Mouse (Mus musculus) liver, embryonic 13.5 days (tissue): ENCODE results near the gene Tspan1. TPM values are rescaled to one million over a fixed set of nuclear protein-coding genes. Genes with fewer than 3 reads are reported as not detected.
A peak's percentile ranks its signal among the peaks of the same experiment; 100 is the strongest.

Experiments used
- ATAC-seq: fragments of 200-750 bp; cut with Nextera tagmentation; 2 replicates; pipeline ENCODE4 v1.8.0; 2017; ENCODE audit warnings: low read depth, mild to moderate bottlenecking, moderate number of reproducible peaks, moderate library complexity
- DNase-seq: peaks from one replicate; pipeline ENCODE4 v3.0.0; 2022
- H3K27ac ChIP-seq: fragments of 300-500 bp; sonication (generic); 2 replicates; pipeline ENCODE4 v1.5.1; 2015; ENCODE audit warnings: moderate library complexity, mild to moderate bottlenecking, inconsistent platforms
- H3K27me3 ChIP-seq: fragments of 300-500 bp; sonication (generic); 2 replicates; pipeline ENCODE4 v1.6.1; 2015; ENCODE audit warnings: mild to moderate bottlenecking, inconsistent platforms
- H3K36me3 ChIP-seq: fragments of 300-500 bp; sonication (generic); 2 replicates; pipeline ENCODE4 v1.6.1; 2015; ENCODE audit warnings: mild to moderate bottlenecking, inconsistent platforms
- H3K4me1 ChIP-seq: fragments of 300-500 bp; sonication (generic); replicated peaks from 2 replicates; pipeline ENCODE4 v1.6.1; 2015; ENCODE audit warnings: inconsistent platforms
- H3K4me2 ChIP-seq: fragments of 300-500 bp; sonication (generic); 2 replicates; pipeline ENCODE4 v1.6.1; 2015; ENCODE audit warnings: inconsistent platforms, mild to moderate bottlenecking, moderate library complexity
- H3K4me3 ChIP-seq: fragments of 300-500 bp; sonication (generic); replicated peaks from 2 replicates; pipeline ENCODE4 v1.5.1; 2015; ENCODE audit warnings: mild to moderate bottlenecking, inconsistent platforms
- H3K9ac ChIP-seq: fragments of 300-500 bp; sonication (generic); 2 replicates; pipeline ENCODE4 v1.6.1; 2015; ENCODE audit warnings: mild to moderate bottlenecking, inconsistent platforms
- H3K9me3 ChIP-seq: fragments of 300-500 bp; sonication (generic); replicated peaks from 2 replicates; pipeline ENCODE4 v1.6.1; 2016; ENCODE audit warnings: inconsistent platforms
- WGBS: fragments of 180-500 bp; shearing (Covaris S2); methylation state at CpG from one replicate; pipeline ENCODE4 v1.1.7; 2015; ENCODE audit not compliant: insufficient replicate concordance; 5-methylcytosine and 5-hydroxymethylcytosine counted together
- polyA plus RNA-seq: library from polyadenylated mRNA; unstranded; fragments of >200 nt; fragmentation: Nextera tagmentation; extraction: Ambion mirVana; gene quantifications from 2 replicates; pipeline ENCODE4 v1.2.1, GENCODE M21; 2015

Gene Tspan1
- polyA plus RNA-seq, 1 experiment from 2014 or later = not detected

- Histone ChIP-seq H3K9ac (no peak overlapping the region), H3K4me1 (0 out of 2 replicates have a peak, but pooled peaks cover 4% of the 10 kb centered on the region), H3K36me3 (no peaks in the 10 kb centered on the region), H3K27me3 (peaks cover 40% of the 10 kb centered on the region), H3K9me3 (no peaks in the 10 kb centered on the region), H3K27ac (no peak overlapping the region), H3K4me2 (no peak overlapping the region), H3K4me3 (no peak overlapping the region)
- WGBS = 47% methylated on average over 3 of the region's 3 CpGs
- ATAC-seq (no peak), DNase-seq (no peak)
Measured at GRCm38 (mm10) chr4:116182079-116182478, 14.7 kb upstream of the Tspan1 start.

- WGBS = 13% methylated on average over 5 of the region's 5 CpGs
- Histone ChIP-seq H3K4me2 (peak overlapping the region; percentile 35), H3K27me3 (peaks cover 22% of the 10 kb centered on the region), H3K4me1 (peaks cover 37% of the 10 kb centered on the region), H3K27ac (peak overlapping the region; percentile 25; the same call in 1 of the 2 replicates), H3K36me3 (no peaks in the 10 kb centered on the region), H3K9me3 (no peaks in the 10 kb centered on the region), H3K9ac (no peak overlapping the region), H3K4me3 (no peak overlapping the region)
- 0 out of 2 replicates have a peak, but pooled peaks have one; percentile 18 for ATAC-seq
- no peak for DNase-seq
Measured at GRCm38 (mm10) chr4:116177140-116177539, 9.7 kb upstream of the Tspan1 start.

DNA sequence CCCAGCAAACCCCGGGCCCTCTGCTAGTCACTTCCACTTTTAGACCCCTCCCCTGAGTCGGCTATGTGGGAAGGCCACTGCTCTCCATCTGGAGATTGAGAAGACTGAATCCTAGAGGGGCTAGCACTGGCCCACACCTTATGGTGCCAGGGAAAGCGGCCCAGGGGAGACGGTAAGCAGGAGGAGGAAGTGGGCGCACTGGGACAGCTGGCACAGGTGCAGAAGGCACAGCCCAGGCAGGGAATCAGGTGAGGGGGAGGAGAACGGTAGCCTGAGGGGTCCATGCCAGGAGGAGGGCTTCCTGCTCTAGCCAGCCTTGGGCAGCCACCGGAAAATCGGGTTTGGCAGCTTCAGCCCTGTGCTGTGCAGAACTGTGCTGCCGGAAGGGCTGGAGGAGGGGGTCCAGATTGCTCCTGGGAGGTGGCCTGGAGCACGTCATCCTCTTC lies 9.2 kb upstream of the Tspan1 start:
- DNase-seq = no peak
- H3K9ac ChIP-seq = no peak overlapping the region
- peak overlapping the region; percentile 35 for H3K4me2 ChIP-seq
- peak overlapping the region; percentile 1; the same call in 1 of the 2 replicates for H3K27ac ChIP-seq
- H3K27me3 ChIP-seq = peaks cover 22% of the 10 kb centered on the region
- H3K36me3 ChIP-seq = no peaks in the 10 kb centered on the region
- 0 out of 2 replicates have a peak, but pooled peaks have one; percentile 14 for ATAC-seq
- peaks cover 37% of the 10 kb centered on the region for H3K4me1 ChIP-seq
- WGBS = 9% methylated on average over 10 of the region's 10 CpGs
- H3K4me3 ChIP-seq = peak overlapping the region; percentile 10
- no peaks in the 10 kb centered on the region for H3K9me3 ChIP-seq

DNA sequence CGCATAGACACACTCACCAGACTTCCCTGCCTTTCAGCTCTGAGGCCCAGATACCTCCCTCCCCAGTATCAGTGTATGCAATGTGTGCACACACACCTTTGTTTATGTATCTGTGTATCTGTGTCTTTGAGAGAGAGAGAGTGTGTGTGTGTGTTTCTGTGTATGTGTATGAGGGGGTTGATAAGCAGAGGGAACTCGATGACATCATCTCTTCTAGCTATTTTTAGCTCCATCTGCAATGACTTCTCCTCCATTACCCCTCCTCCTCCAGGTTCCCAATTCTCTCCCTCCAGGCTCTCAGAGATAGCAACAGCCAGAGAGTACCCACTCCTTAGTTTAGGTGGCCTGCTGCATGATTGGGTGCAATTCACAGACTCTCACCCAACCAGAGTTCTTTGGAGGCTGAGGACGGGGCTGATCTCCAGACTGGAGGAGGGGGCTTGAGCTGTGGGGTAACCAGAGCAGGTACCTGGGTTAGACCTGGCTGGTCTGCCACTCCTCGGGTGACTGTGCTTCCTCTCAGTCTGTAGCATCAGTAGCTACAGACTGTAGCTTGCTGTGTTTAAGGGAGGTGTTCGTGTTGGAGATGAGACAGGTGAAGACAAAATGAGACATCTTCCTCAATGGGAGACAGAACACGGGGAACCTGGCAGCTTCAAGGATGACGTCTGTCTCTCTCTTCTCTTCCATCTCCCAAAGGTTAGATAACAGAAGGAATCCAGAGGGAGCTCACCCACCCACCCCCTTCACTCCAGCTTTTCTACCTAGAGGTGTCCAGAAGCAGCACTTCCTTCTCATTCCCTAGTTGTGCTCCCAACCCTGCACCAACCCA lies 8.5 kb upstream of the Tspan1 start:
- DNase-seq = peak; percentile 42
- WGBS = 16% methylated on average over 7 of the region's 7 CpGs
- Histone ChIP-seq H3K4me1 (peaks cover 37% of the 10 kb centered on the region), H3K4me3 (peak overlapping the region; percentile 10; the same call in 1 of the 2 replicates), H3K36me3 (no peaks in the 10 kb centered on the region), H3K9me3 (no peaks in the 10 kb centered on the region), H3K27ac (no peak overlapping the region; the same call in 1 of the 2 replicates), H3K9ac (no peak overlapping the region), H3K27me3 (peaks cover 18% of the 10 kb centered on the region), H3K4me2 (peak overlapping the region; percentile 35)
- ATAC-seq = peak; percentile 87

DNA sequence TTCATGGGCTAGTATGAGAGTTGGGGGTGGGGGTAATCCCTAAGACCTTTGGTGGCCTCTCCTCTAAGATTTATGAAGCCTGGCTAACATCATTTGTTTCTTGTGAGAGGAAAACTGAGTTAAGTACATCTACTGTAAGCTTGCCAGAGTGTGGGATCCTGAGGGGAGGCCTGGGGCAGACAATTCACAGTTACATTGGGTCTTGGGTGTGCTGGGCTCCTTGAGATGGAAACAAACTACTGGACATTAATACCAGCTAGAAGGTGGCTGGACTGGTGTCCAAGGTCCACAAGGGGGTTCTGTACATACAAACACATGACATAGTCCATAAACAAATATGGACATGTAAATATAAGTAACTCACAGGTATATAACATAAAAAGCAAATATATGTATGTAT lies 7.7 kb upstream of the Tspan1 start:
- Histone ChIP-seq H3K4me2 (no peak overlapping the region), H3K27ac (no peak overlapping the region), H3K9me3 (no peaks in the 10 kb centered on the region), H3K4me1 (peaks cover 37% of the 10 kb centered on the region), H3K9ac (no peak overlapping the region), H3K4me3 (no peak overlapping the region), H3K36me3 (no peaks in the 10 kb centered on the region), H3K27me3 (peaks cover 18% of the 10 kb centered on the region)
- no peak for ATAC-seq
- no peak for DNase-seq

DNA sequence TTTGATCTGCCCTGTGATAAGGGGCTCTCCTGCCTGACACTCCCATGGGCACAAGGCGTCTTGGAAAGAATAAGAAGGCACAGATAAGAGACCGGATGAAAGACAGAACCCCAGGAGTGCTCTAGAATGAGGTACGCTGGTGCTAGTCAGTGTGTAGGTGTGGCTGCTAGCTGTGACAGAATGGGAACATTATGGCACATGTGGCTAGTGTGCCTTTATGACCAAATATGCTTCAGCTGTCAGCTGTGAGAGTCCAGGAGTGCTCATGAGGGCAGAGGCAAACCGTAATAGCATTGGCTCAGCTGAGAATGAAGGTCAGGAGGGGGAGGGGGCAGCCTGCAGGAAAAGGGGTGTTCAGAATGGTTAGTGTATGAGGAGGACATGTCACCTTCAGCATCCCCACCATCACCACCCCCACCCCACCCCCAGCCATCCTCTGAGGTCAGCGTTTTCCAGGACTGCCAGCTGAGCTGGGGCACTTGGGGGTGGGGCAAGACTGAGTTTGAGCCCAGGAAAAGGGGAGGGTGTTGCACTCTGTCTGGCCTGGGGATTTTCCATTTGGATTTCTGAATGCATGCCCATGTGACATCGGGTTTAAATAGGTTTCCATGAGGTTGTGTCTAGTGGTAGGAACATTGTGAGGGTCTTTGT lies 7.2 kb upstream of the Tspan1 start:
- Histone ChIP-seq H3K27ac (no peak overlapping the region), H3K4me3 (no peak overlapping the region), H3K27me3 (peaks cover 16% of the 10 kb centered on the region), H3K4me2 (no peak overlapping the region), H3K9ac (no peak overlapping the region), H3K9me3 (no peaks in the 10 kb centered on the region), H3K4me1 (peaks cover 37% of the 10 kb centered on the region), H3K36me3 (no peaks in the 10 kb centered on the region)
- ATAC-seq (no peak), DNase-seq (no peak)
- WGBS = 31% methylated on average over 6 of the region's 6 CpGs

DNA sequence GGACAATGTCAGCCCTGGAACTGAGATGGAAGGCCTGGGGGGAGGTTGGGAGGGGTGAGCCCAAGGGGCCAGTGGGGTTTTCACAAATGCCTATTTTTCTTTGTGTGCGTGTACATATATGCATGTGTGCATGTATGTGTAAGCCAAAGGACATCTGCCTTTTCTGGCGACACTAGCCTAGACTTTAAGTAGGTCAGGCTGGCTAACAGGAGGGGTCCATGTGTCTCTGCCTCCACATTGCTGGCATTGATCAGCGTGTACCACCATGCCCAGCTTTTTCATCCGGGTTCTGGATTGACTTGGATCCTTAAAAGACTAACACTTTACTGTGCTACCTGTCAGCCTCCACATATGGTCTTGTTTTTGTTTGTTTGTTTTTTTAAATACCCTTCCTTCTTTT lies 6.4 kb upstream of the Tspan1 start:
- H3K9me3 ChIP-seq = no peaks in the 10 kb centered on the region
- no peak overlapping the region for H3K27ac ChIP-seq
- no peak overlapping the region for H3K4me3 ChIP-seq
- 73% methylated on average over 4 of the region's 4 CpGs for WGBS
- DNase-seq = no peak
- peaks cover 37% of the 10 kb centered on the region for H3K4me1 ChIP-seq
- H3K9ac ChIP-seq = no peak overlapping the region
- no peak overlapping the region for H3K4me2 ChIP-seq
- H3K27me3 ChIP-seq = peaks cover 14% of the 10 kb centered on the region
- no peak for ATAC-seq
- no peaks in the 10 kb centered on the region for H3K36me3 ChIP-seq

DNA sequence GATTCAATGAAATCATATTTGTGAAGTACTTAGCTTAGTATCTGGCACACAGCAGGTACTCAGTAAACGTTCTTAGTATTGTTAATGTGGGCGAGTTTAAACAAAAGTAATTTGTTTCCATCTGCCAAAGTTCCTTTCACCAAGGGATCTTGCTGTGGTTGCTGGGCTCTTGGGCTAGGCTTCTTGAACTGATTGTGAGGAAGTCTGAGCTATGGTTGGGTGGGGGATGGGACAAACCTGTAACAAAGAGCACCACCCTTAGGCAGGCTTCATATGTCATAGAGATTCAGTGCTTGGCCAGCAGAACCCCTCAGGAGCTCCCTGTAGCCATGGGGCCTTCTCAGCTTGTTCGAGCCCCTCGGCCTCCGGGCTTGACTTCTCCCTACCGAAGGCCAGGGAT lies 5.7 kb upstream of the Tspan1 start, which contains the start of the genes 1700042G07Rik and Gm49337:
Gene 1700042G07Rik, plus strand, starts transcription at position 301 of the 400 bp plus-strand sequence.
Gene Gm49337, plus strand, starts transcription at position 313 of the 400 bp plus-strand sequence.
- Histone ChIP-seq H3K4me3 (no peak within 1 kb of the TSS), H3K9me3 (no peaks in the 10 kb centered on the region), H3K27ac (no peak within 1 kb of the TSS), H3K4me1 (peaks cover 37% of the 10 kb centered on the region), H3K4me2 (no peak within 1 kb of the TSS), H3K36me3 (no peaks in the 10 kb centered on the region), H3K27me3 (peaks cover 14% of the 10 kb centered on the region), H3K9ac (no peak within 1 kb of the TSS)
- WGBS = 72% methylated on average over 6 of the region's 6 CpGs
- ATAC-seq (no peak), DNase-seq (no peak)

DNA sequence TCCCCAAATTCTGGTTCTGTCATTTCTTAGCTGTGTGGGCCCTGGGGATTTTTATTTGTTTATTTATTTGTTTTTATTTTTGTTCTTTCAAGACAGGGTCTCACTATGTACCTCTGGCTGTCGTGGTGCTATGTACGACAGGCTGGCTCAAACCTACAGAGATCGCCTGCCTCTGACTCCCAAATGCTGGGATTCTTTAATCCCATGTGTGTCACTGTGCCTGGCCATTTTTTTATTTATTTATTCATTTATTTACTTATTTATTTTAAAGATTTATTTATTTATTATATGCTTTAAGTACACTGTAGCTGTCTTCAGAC lies 1.9 kb upstream of the Tspan1 start:
- ATAC-seq = no peak

GRCm38 (mm10) chr4:116168617-116169352 lies 1.4 kb upstream of the Tspan1 start:
- ATAC-seq (0 out of 2 replicates have a peak, but pooled peaks have one; percentile 48), DNase-seq (peak; percentile 38)
- H3K4me3 ChIP-seq = no peak overlapping the region
- H3K9me3 ChIP-seq = no peaks in the 10 kb centered on the region
- H3K27me3 ChIP-seq = peaks cover 9% of the 10 kb centered on the region
- H3K9ac ChIP-seq = no peak overlapping the region
- no peaks in the 10 kb centered on the region for H3K36me3 ChIP-seq
- H3K4me1 ChIP-seq = peaks cover 7% of the 10 kb centered on the region
- H3K4me2 ChIP-seq = no peak overlapping the region
- no peak overlapping the region for H3K27ac ChIP-seq
- WGBS = 56% methylated on average over 8 of the region's 8 CpGs

More for the DNA sequence above, 1.9 kb upstream of the Tspan1 start:
- Histone ChIP-seq H3K9ac (no peak overlapping the region), H3K4me3 (no peak overlapping the region), H3K27ac (no peak overlapping the region), H3K27me3 (peaks cover 7% of the 10 kb centered on the region), H3K4me2 (no peak overlapping the region), H3K4me1 (peaks cover 12% of the 10 kb centered on the region), H3K36me3 (no peaks in the 10 kb centered on the region), H3K9me3 (no peaks in the 10 kb centered on the region)
- 65% methylated on average over 3 of the region's 3 CpGs for WGBS
- no peak for DNase-seq
